Mouse (Mus musculus) small intestine, adult 2 months (tissue): ENCODE measurements around the gene Gm5622. TPM values are rescaled to one million over a fixed set of nuclear protein-coding genes. Genes with fewer than 3 reads are reported as not detected.

Experiments used
- polyA plus RNA-seq: library from polyadenylated mRNA; depleted of rRNA; stranded (reverse); fragments of >200 nt; gene quantifications from 2 replicates; pipeline ENCODE4 v1.2.3, GENCODE M21; 2012; rRNA removed

Gene Gm5622
- polyA plus RNA-seq, 1 experiment, result not detected

Other genes starting within 250 kb of the Gm5622 start
- not detected in 2 replicates for gene Gm7247, start 191.0 kb upstream of the Gm5622 start, polyA plus RNA-seq
- not detected in 2 replicates for gene Vmn2r88, start 142.0 kb upstream of the Gm5622 start, polyA plus RNA-seq
- not detected in 2 replicates for gene Vmn2r89, start 100.9 kb upstream of the Gm5622 start, polyA plus RNA-seq
- gene Gm17175, start 21.3 kb downstream of the Gm5622 start, polyA plus RNA-seq, result not detected in 2 replicates
- gene Gm17174, start 39.3 kb downstream of the Gm5622 start, polyA plus RNA-seq, result not detected in 2 replicates
- not detected in 2 replicates for gene Gm17078, start 58.5 kb downstream of the Gm5622 start, polyA plus RNA-seq
- gene Gm4181, start 82.9 kb downstream of the Gm5622 start, polyA plus RNA-seq, result not detected in 2 replicates
- gene Gm17079, start 142.7 kb downstream of the Gm5622 start, polyA plus RNA-seq, result not detected in 2 replicates
- gene Gm5800, start 164.4 kb downstream of the Gm5622 start, polyA plus RNA-seq, result not detected in 2 replicates
- gene Ang4, start 220.8 kb downstream of the Gm5622 start, polyA plus RNA-seq, result 46.7 and 466 TPM in 2 replicates
- gene AY358078, start 247.3 kb downstream of the Gm5622 start, polyA plus RNA-seq, result 0.13 TPM in 1 of 2 replicates, not detected in the other